Mouse (Mus musculus) embryo, embryonic 11.5 days (tissue): Measurements from ENCODE around the gene Bfsp1.

Source experiments
- DNase-seq: peaks from one replicate; pipeline ENCODE4 v3.0.0-alpha.2; 2012; ENCODE audit warnings: low read depth, low spot score

The Bfsp1 gene

DNA sequence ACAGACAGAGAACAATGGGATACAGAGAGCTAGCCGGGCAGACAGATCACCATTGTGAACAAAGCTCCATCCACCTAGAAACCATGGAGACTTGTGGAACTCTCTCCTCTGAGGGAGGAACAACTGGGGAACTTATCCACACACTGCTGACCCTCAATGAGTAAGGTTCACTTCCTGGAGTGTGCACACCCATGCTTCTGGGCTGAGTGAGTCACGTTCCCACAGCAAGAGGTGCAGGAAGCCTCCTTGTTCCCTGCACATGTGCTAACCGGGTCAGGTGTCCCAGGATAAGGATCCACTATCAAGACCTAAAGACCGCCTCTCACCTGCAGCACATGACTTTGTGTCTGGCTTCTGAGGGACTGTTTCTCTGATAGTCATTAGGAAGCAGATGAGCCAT is 9.5 kb downstream of the Bfsp1 start:
- DNase-seq: no peak

DNA sequence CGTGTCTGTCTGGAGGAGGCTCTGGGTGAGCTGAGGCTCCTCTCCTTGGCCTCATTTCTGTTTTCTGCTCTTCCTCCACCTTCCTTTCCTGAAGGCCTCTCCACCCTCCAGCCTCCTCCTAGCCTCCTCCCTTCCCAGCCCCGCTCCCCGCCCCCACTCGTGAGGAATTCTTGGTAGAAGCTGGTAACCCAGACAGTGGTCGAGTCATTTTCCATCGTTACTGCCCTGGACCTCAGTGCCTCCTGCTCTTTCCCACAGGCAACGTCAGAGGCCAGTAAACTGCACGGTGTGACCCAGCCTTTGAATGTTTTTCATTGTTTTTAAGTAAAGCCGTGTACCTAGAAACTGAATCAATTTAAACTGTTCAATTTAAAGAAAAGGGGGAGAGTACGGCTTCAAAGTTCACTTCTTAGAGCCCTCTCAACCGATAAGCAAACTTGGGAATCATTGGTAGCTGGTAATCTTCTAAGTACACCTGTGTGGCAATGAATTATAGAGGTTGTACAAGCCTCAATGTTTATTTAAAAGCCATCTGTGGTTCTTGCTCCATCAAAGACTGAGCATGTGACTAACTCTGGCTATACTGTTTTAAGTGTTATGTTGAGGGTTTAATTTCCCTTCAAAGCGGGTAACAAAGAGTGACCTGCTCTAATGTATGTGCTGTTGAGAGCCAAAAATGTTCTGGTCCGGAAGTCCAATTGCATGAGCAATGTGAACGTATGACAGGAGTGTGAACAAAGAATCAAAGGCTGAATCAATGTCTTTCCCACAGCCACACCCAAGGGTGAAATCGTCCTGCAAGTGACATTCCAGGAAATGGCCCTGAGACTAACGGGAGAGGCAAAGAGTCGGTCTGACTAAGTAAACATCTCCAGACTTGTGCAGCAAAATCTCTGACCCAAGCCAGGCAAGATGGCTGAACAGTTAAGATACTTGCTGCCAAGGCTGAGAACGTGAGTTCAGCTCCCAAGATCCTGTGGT is 10.4 kb downstream of the Bfsp1 start:
- DNase-seq: no peak

GRCm38 (mm10) chr2:143851354-143852221 is 11.4 kb downstream of the Bfsp1 start:
- DNase-seq: no peak

GRCm38 (mm10) chr2:143847291-143847690 is 15.7 kb downstream of the Bfsp1 start:
- DNase-seq: no peak

DNA sequence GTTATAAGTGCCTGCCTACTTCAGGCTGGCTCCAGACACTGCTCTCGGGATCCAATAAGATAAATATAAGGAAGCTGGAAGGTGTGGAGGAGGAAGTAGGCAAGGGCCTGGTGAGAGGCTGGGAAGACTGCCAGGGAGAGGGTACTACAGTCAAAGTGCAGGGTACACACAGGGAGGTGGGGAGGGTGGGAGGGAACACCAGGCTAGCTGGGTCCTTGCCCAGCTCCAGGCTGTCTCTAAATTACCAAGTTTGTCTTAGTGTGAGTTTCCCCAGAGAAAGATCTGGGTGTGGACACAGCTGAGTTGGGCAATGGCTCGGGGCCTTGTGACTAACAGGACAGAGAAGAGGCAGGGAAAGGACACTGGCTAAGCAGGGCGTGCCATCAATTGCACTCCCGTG is 16.2 kb downstream of the Bfsp1 start:
- no peak for DNase-seq

DNA sequence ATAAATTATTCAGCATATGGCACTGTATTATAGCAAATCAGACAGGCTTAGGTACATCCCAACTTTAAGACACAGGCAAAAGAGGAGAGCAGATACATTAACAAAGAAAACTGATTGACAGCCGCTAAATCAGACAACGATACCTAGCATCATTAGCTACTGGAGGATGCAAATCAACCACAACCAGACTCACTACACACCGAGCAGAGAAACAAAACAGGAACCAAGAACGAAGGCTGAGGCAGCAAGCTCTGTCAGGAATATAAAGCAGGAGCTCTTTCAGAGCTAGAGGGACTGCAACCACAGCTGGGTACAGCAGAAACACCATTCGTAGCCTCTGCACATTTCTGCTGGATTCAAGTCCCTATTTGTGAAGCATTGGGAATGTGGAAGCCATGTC is 18.2 kb downstream of the Bfsp1 start:
- no peak for DNase-seq

GRCm38 (mm10) chr2:143841536-143841935 is 21.4 kb downstream of the Bfsp1 start:
- DNase-seq: no peak

DNA sequence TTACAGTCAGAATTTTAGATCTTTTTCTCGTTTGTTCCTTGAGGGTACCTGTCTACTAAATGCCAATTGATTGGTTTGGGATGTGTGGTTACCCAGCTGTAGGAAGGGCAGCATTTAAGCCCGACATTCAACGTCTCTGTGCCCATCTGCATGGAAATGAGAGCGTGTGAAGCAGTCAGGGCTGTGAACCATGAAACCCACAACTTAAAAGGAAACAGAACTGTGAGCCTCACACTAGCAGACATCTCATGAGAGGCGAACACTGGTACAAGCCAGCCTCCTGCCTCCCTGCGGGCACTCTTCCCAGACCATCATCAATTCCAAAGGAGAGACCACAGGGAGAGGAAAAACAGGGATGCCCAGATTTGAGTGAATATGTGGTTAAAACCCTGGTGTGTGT is 22.1 kb downstream of the Bfsp1 start:
- DNase-seq: no peak

GRCm38 (mm10) chr2:143839458-143839857 is 23.5 kb downstream of the Bfsp1 start:
- no peak for DNase-seq

DNA sequence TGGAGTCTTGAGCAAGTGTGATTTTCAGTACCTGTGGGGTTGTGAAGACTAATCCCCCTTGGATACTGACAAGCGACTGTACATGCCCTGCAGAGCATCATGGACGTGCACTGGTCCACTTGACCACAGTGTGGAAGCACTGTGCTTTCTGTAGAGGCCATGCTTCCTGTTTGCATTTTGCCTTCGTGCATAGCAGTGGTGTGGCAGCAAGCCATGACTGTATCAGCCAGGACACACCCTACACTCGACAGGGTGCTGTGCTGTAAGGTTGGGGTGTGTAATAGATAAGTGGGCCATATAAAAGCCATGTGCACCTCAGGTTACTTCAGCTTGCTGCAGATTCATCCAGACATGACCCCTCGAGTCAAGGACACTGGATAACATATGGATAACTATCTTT is 24.3 kb downstream of the Bfsp1 start:
- DNase-seq: no peak

- DNase-seq: peak; percentile 72
Observed at GRCm38 (mm10) chr2:143837291-143837701, 25.7 kb downstream of the Bfsp1 start.

DNA sequence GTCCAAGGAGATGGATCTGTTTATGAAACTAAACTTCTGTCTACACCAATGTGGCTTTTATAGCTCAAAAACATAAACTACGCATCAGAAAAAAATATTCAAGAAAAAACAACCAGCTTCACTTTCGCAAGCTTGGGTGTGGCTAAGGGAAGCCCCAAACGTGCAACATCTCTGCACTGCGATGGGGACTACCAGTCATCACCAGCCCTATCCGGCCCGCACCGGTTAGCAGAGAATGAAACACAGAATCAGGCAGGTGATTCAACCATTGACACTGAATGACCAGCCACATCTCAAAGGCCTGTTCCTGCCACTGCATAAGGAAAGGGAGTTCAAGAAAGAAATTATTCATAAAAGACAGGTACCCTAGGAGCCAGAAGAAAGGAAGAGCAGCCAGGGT is 27.2 kb downstream of the Bfsp1 start:
- DNase-seq: no peak

DNA sequence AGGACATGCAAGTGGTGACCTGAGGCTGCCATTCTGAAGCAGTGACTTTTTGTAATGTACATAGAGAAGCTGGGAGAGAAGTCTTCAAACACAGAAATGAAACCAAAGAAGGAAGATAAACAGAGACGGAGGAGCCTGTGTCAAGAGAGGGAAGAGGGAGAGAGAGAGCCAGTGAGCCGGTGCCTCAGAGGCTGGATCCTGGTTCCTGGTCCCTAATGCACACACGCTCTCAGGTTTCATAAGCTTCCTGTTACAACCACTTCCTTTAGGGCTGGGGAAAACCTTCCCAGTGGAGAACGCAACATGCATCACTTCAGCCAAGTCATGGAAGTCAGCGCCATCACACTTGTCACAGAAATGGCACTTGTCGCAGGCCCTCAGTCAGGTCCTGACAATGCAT is 28.9 kb downstream of the Bfsp1 start:
- no peak for DNase-seq

GRCm38 (mm10) chr2:143832721-143833120 is 30.3 kb downstream of the Bfsp1 start:
- no peak for DNase-seq

DNA sequence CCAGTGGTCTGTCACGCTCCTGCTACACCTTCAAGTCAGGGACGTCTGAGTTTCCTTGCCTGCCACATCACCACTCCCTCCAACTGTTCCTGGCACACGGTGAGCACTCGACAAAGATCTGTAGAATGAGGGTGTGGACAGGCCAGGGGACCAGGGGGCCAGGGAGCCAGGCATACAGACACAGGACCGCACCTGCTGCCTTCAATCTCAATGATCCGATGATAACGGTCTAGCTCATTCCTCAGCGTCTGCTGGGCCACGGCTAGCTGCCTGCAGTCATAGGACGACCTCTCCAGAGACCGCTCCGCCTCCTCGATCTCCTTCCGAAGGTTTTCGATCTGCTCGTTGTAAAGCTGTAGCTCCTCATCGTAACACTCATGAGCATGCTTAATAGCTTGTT is 31.3 kb downstream of the Bfsp1 start:
- DNase-seq: no peak

DNA sequence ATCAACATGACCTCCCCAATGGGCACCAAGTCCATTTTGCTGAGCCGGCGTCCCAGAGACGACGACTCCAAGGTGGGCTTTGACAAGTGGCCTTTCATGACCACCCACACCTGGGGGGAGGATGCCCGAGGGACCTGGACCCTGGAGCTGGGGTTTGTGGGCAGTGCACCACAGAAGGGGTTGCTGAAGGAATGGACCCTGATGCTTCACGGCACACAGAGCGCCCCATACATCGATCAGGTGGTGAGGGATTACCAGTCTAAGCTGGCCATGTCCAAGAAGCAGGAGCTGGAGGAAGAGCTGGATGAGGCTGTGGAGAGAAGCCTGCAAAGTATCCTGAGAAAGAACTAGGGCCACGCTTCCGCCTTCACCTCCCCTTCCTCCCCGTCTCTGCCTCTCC is 49.5 kb downstream of the Bfsp1 start:
- DNase-seq: no peak

- DNase-seq: no peak
Observed at GRCm38 (mm10) chr2:143812262-143812661, 50.7 kb downstream of the Bfsp1 start.

DNA sequence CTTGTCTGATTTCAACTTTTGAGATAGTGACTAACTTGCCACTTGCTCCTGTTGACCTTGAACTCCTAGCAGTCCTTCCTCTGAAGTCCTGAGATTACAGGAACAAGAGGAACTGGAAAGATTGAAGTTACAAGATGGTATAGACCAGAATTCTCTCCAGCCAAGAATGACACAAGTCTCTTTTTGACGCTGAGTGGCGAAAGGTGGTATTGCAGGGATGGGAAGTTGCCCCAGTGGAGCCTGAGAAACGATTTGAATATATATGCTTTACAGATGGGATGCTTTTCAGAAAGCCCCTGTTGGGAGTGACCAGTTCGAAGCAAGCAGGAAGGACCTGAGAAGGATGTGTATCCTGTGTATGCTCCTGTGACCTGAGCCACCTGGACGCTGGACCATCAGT is 54.2 kb downstream of the Bfsp1 start:
- no peak for DNase-seq

GRCm38 (mm10) chr2:143806924-143807664 is 55.9 kb downstream of the Bfsp1 start:
- DNase-seq: no peak

DNA sequence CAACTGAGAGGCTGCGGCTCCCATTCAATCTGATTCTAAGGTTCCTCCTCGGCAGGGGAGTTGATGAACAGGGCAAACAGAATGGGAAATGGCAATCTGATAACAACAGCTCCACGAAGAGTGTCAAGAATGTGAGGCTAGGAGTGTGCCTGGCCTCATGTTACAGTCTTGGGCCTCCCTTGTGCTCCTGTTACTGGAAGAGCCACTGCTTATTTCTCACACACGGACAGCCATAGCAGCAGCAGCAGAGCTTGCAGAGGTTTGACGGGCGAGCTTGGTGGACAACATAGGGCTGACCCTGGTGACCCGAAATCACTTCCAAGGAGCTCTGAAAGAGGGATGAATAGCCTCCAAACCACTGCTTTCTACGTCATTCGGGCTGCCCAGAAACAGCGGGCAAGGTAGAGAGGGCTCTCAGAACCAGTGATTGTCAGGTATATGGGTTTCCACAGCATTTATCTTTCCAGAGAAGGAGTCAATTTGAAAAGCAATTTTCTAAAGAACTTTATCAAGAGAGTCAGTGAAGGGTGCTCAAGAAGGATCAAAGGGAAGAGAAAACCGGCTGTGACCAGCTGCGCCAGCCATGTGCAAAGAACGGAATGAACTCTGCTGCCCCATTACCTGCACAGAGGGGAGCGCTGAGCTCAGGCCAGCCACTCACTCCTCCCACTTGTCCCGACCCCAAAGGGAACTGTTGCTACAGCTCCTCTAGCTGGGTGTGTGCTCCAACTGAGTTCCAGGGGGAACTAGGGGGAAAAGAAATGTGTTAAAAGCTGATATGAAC is 56.6 kb downstream of the Bfsp1 start:
- no peak for DNase-seq

- DNase-seq: no peak
Observed at GRCm38 (mm10) chr2:143801097-143801496, 61.9 kb downstream of the Bfsp1 start.
